Mouse (Mus musculus) layer of hippocampus, postnatal 14 days (tissue): ENCODE data around the gene Ccdc121. TPM values are rescaled to one million over a fixed set of nuclear protein-coding genes. Genes with fewer than 3 reads are reported as not detected.
A peak's percentile ranks its signal among the peaks of the same experiment; 100 is the strongest.
"Not testable (repeated sequence)": the region's sequence is repeated elsewhere in the genome, so short reads cannot be mapped to it uniquely, and the experiment has no call there.

Experiments used
- DNase-seq, 2 experiments: peaks; one replicate each; pipeline ENCODE4 v3.0.0; 2021 to 2022; ENCODE audit warnings: low spot score in 2 of 2, mixed read lengths in 1 of 2
- total RNA-seq, 2 experiments: library from RNA; stranded (reverse); gene quantifications; 2 replicates each; pipeline ENCODE4 v1.2.3; 2021

The Ccdc121 gene
- total RNA-seq, 2 experiments from 2014 or later, result 0.58 to 0.69 TPM

GRCm38 (mm10) chr1:181512430-181513129 lies 1.3 kb upstream of the Ccdc121 start:
- no peak for DNase-seq

GRCm38 (mm10) chr1:181510855-181511254 lies 396 bp downstream of the Ccdc121 start:
- not testable (repeated sequence) for DNase-seq

GRCm38 (mm10) chr1:181505367-181505766 lies 5.9 kb downstream of the Ccdc121 start:
- DNase-seq, result no peak

- no peak for DNase-seq
Observed at GRCm38 (mm10) chr1:181503471-181503870, 7.8 kb downstream of the Ccdc121 start.

GRCm38 (mm10) chr1:181484696-181485095 lies 26.6 kb downstream of the Ccdc121 start:
- peak in 1 of 2 experiments; percentile 59 for DNase-seq

- DNase-seq, result no peak
Observed at GRCm38 (mm10) chr1:181476557-181476956, 34.7 kb downstream of the Ccdc121 start.

- no peak for DNase-seq
Observed at GRCm38 (mm10) chr1:181476141-181476540, 35.1 kb downstream of the Ccdc121 start.

GRCm38 (mm10) chr1:181469415-181469814 lies 41.8 kb downstream of the Ccdc121 start:
- no peak for DNase-seq

GRCm38 (mm10) chr1:181467321-181467670 lies 44.0 kb downstream of the Ccdc121 start:
- no peak for DNase-seq

- DNase-seq, result peak; percentile 51 to 70
Observed at GRCm38 (mm10) chr1:181466601-181467320, 44.5 kb downstream of the Ccdc121 start.

- DNase-seq, result no peak
Observed at GRCm38 (mm10) chr1:181466040-181466439, 45.2 kb downstream of the Ccdc121 start.

GRCm38 (mm10) chr1:181465027-181465426 lies 46.2 kb downstream of the Ccdc121 start:
- DNase-seq, result no peak

- peak in 1 of 2 experiments; percentile 47 for DNase-seq
Observed at GRCm38 (mm10) chr1:181462906-181463179, 48.4 kb downstream of the Ccdc121 start.

GRCm38 (mm10) chr1:181462051-181462905 lies 49.0 kb downstream of the Ccdc121 start:
- no peak for DNase-seq

GRCm38 (mm10) chr1:181461484-181461883 lies 49.8 kb downstream of the Ccdc121 start:
- DNase-seq, result no peak

- DNase-seq, result no peak
Observed at GRCm38 (mm10) chr1:181460283-181460682, 51.0 kb downstream of the Ccdc121 start.

Other genes with a start within 250 kb of the Ccdc121 start
- 10 to 100 TPM; 44.0 to 54.4 TPM for gene Cnih3, start 158.8 kb downstream of the Ccdc121 start, total RNA-seq
- under 1 TPM; 0.32 to 0.72 TPM for gene Dnah14, start 65.1 kb upstream of the Ccdc121 start, total RNA-seq